Mouse (Mus musculus) liver, adult 2 months (tissue): ENCODE measurements around the gene Chrne. TPM values are rescaled to one million over a fixed set of nuclear protein-coding genes. Genes with fewer than 3 reads are reported as not detected.

ENCODE experiments used
- DNase-seq: peaks from one replicate; pipeline ENCODE4 v3.0.0-alpha.2; 2011; ENCODE audit warnings: low read depth, low spot score; ENCODE audit errors: extremely low read depth
- H3K27ac ChIP-seq: fragments of 200-500 bp; replicated peaks from 2 replicates; pipeline ENCODE4 v1.5.1; 2012; ENCODE audit warnings: low read depth, mild to moderate bottlenecking, control low read depth, inconsistent platforms, low read length; ENCODE audit not compliant: insufficient read depth
- H3K27me3 ChIP-seq: fragments of 200-500 bp; 2 replicates; pipeline ENCODE4 v1.6.1; 2012; ENCODE audit warnings: mild to moderate bottlenecking, moderate library complexity, low read length, inconsistent platforms; ENCODE audit not compliant: control insufficient read depth, insufficient read depth
- H3K36me3 ChIP-seq: fragments of 200-500 bp; 2 replicates; pipeline ENCODE4 v1.6.1; 2012; ENCODE audit warnings: low read length, inconsistent platforms; ENCODE audit not compliant: control insufficient read depth, insufficient read depth
- H3K4me1 ChIP-seq: fragments of 200-500 bp; 2 replicates; pipeline ENCODE4 v1.6.1; 2011; ENCODE audit warnings: low read length; ENCODE audit not compliant: control insufficient read depth, insufficient read depth
- H3K4me3 ChIP-seq: fragments of 200-500 bp; 2 replicates; pipeline ENCODE4 v1.5.1; 2011; ENCODE audit warnings: low read depth, mild to moderate bottlenecking, control low read depth, low read length, moderate library complexity; ENCODE audit not compliant: insufficient read depth
- H3K79me2 ChIP-seq: fragments of 200-500 bp; 2 replicates; pipeline ENCODE4 v1.6.1; 2012; ENCODE audit warnings: inconsistent platforms, mild to moderate bottlenecking, low read length, moderate library complexity; ENCODE audit not compliant: control insufficient read depth, insufficient read depth
- H3K9ac ChIP-seq: fragments of 200-500 bp; 2 replicates; pipeline ENCODE4 v1.6.1; 2012; ENCODE audit warnings: low read depth, mild to moderate bottlenecking, control low read depth, inconsistent platforms, low read length
- CTCF ChIP-seq: fragments of 200-500 bp; IDR thresholded peaks from 2 replicates; pipeline ENCODE4 v1.5.1; 2011; ENCODE audit warnings: low read depth, low read length, control low read depth
- POLR2A ChIP-seq: fragments of 200-500 bp; IDR thresholded peaks from 2 replicates; pipeline ENCODE4 v1.6.1; 2011; ENCODE audit warnings: low read length, control low read depth; ENCODE audit not compliant: insufficient read depth; ENCODE audit errors: extremely low read depth
- WGBS: fragments of 180-500 bp; shearing (Covaris S2); methylation state at CpG from one replicate; pipeline ENCODE4 v1.1.7; 2018; 5-methylcytosine and 5-hydroxymethylcytosine counted together
- polyA plus RNA-seq: library from polyadenylated mRNA; depleted of rRNA; stranded (reverse); fragments of >200 nt; gene quantifications from 2 replicates; pipeline ENCODE4 v1.2.3, GENCODE M21; 2012
- total RNA-seq: library from RNA; depleted of rRNA; stranded (reverse); fragments of >200 nt; gene quantifications from 2 replicates; pipeline ENCODE4 v1.2.3, GENCODE M21; 2014

Gene Chrne
- total and polyA plus RNA-seq, 2 experiments = 0.09 to 1.3 TPM

DNA sequence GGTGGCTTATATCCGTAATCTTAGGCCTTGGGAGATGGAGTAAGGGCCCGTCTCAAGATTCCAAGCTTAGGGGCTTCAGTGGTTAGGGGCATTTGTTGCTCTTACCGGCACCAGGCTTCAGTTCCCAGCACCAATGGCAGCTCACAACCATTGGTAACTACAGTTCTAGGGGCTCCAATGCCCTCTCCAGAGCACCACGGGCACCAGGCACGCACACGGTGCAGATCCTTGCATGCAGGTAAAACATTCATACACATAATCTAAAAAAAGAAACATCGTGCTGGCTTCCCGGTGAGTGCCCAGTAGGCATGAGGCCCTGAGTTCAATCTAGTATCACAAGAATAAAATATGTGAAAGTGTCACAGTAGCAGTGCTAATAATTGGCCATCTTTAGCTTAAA is 44.1 kb upstream of the Chrne start:
- WGBS = 90% methylated on average over 8 of the region's 8 CpGs
- H3K4me1 ChIP-seq = 0 out of 2 replicates have a peak, but pooled peaks cover under 1% of the 10 kb centered on the region
- H3K79me2 ChIP-seq = no peaks in the 10 kb centered on the region; the same call in 1 of the 2 replicates
- peaks cover 11% of the 10 kb centered on the region for H3K36me3 ChIP-seq
- no peak overlapping the region for H3K27ac ChIP-seq
- H3K27me3 ChIP-seq = no peaks in the 10 kb centered on the region
- no peak overlapping the region for H3K9ac ChIP-seq
- H3K4me3 ChIP-seq = no peak overlapping the region
- DNase-seq = no peak
- no peak for TF ChIP-seq POLR2A
- no peak for TF ChIP-seq CTCF

DNA sequence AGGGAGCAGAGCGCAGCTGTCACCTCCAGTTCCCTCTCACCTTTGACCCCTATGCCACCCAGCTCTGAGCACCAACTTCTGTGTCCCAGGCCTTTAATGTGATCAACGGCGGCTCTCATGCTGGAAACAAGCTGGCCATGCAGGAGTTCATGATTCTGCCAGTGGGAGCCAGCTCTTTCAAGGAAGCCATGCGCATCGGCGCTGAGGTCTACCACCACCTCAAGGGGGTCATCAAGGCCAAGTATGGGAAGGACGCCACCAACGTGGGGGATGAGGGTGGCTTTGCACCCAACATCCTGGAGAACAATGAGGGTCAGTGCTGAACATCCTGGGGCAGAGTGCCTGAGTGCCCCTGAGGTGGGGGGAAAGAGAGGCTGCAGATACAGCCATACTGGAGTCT is 41.6 kb upstream of the Chrne start:
- WGBS = 73% methylated on average over 8 of the region's 8 CpGs
- H3K27me3 ChIP-seq = no peaks in the 10 kb centered on the region
- peaks cover 2% of the 10 kb centered on the region; the same call in 1 of the 2 replicates for H3K4me1 ChIP-seq
- no peak for DNase-seq
- TF ChIP-seq CTCF = no peak
- TF ChIP-seq POLR2A = no peak
- H3K36me3 ChIP-seq = peaks cover 11% of the 10 kb centered on the region
- H3K27ac ChIP-seq = no peak overlapping the region
- H3K4me3 ChIP-seq = no peak overlapping the region
- H3K9ac ChIP-seq = no peak overlapping the region
- H3K79me2 ChIP-seq = no peaks in the 10 kb centered on the region

DNA sequence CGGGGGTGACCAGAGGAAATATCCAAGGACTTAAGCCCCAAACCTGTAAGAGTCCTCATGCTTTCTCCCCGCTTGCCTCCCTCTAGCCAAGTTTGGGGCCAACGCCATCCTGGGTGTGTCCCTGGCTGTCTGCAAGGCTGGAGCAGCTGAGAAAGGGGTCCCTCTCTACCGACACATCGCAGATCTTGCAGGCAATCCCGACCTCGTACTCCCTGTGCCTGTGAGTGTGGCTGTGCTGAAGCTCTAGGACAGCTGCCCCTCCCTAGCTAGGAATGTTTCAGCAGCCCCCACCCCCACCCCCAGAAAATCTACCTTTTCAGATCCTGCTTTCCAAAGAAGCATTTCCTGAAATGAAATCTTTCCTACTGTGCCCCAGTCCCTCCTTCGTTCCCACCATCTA is 39.9 kb upstream of the Chrne start:
- Histone ChIP-seq H3K36me3 (peaks cover 3% of the 10 kb centered on the region), H3K9ac (no peak overlapping the region), H3K27ac (no peak overlapping the region), H3K4me3 (no peak overlapping the region), H3K27me3 (no peaks in the 10 kb centered on the region), H3K79me2 (peaks cover 5% of the 10 kb centered on the region), H3K4me1 (peaks cover 2% of the 10 kb centered on the region; the same call in 1 of the 2 replicates)
- no peak for DNase-seq
- no peak for TF ChIP-seq POLR2A
- no peak for TF ChIP-seq CTCF
- 89% methylated on average over 8 of the region's 8 CpGs for whole genome bisulfite sequencing

DNA sequence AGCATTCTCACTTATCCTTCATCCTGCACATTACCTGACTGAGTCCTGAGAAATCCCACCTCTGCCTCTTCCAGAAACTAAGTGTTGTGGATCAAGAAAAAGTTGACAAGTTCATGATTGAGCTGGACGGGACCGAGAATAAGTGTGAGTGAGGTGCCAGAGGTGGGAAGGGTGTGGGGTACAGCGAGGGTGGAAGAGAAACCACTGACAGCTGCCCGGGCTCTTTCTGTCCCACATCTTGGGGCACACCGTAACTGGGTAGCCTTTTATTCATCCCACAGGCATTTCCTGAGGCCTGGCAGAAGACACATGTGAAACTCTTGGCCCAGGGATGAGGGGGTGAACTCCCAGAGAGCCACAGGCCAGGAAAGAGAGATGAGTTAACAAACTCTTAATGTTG is 39.5 kb upstream of the Chrne start:
- Histone ChIP-seq H3K9ac (no peak overlapping the region), H3K27ac (no peak overlapping the region), H3K4me1 (peaks cover 2% of the 10 kb centered on the region; the same call in 1 of the 2 replicates), H3K79me2 (peaks cover 9% of the 10 kb centered on the region), H3K36me3 (peaks cover 3% of the 10 kb centered on the region), H3K27me3 (no peaks in the 10 kb centered on the region), H3K4me3 (no peak overlapping the region)
- WGBS = 93% methylated on average over 5 of the region's 5 CpGs
- no peak for DNase-seq
- TF ChIP-seq CTCF (no peak), POLR2A (no peak)

DNA sequence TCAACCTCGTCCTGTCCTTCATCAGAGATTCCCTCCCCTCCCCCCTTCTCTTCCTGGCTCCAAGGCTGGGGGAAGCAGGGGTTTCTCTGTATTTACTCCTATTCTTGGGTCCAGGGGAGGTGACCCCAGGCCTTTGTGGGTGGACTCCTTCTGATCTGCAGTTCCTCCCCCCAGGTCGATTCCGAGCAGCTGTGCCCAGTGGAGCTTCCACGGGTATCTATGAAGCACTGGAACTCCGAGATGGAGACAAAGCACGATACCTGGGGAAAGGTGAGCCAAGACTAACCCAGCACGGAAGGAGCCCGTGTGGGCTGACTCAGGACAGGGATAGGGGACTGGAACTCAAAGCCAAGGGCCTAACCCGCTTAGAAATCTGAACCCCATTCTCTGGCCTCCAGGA is 39.0 kb upstream of the Chrne start:
- peaks cover 14% of the 10 kb centered on the region for H3K79me2 ChIP-seq
- DNase-seq = no peak
- H3K4me1 ChIP-seq = peaks cover 2% of the 10 kb centered on the region; the same call in 1 of the 2 replicates
- H3K9ac ChIP-seq = no peak overlapping the region
- 78% methylated on average over 9 of the region's 9 CpGs for WGBS
- H3K36me3 ChIP-seq = peaks cover 3% of the 10 kb centered on the region
- no peak for TF ChIP-seq CTCF
- TF ChIP-seq POLR2A = no peak
- no peaks in the 10 kb centered on the region for H3K27me3 ChIP-seq
- no peak overlapping the region for H3K4me3 ChIP-seq
- H3K27ac ChIP-seq = no peak overlapping the region

DNA sequence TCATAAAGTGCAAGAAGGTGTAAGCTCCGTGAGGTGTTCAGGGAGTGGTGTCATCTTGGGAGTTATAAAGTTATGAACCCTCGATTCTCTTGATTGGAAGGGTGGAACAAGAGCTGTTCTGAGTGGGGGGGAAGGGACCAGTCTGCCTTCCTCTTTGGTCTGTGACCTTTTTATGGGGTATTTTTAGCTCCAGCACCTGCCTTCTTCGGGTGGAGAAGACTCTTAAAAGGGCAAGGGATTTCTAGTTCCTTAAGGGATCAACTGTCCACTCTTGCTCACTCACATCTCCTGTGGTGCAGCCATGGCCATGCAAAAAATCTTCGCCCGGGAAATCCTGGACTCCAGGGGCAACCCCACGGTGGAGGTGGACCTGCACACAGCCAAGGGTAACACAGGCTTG is 38.6 kb upstream of the Chrne start:
- H3K27me3 ChIP-seq = no peaks in the 10 kb centered on the region
- no peak overlapping the region for H3K9ac ChIP-seq
- no peak for TF ChIP-seq POLR2A
- TF ChIP-seq CTCF = no peak
- H3K36me3 ChIP-seq = peaks cover 4% of the 10 kb centered on the region
- H3K4me3 ChIP-seq = no peak overlapping the region
- 70% methylated on average over 6 of the region's 6 CpGs for WGBS
- H3K79me2 ChIP-seq = peaks cover 18% of the 10 kb centered on the region
- no peak for DNase-seq
- no peak overlapping the region for H3K27ac ChIP-seq
- H3K4me1 ChIP-seq = peaks cover 6% of the 10 kb centered on the region; the same call in 1 of the 2 replicates
